Mouse (Mus musculus) G1E-ER4 (cell line): Measurements from ENCODE around the gene Hmgcs1. TPM values are rescaled to one million over a fixed set of nuclear protein-coding genes. Genes with fewer than 3 reads are reported as not detected.

ENCODE experiments used
- GATA1 ChIP-seq: IDR thresholded peaks from one replicate; pipeline ENCODE4 v1.8.0; 2012; ENCODE audit warnings: low read length, inconsistent platforms
- polyA plus RNA-seq: library from polyadenylated mRNA; stranded (reverse); fragments of >175 nt; gene quantifications from 2 replicates; pipeline ENCODE4 v1.2.3, GENCODE M21; 2012

Gene Hmgcs1
- polyA plus RNA-seq, 1 experiment = 21.6 TPM

GRCm38 (mm10) chr13:119690876-119691620 is 869 bp downstream of the Hmgcs1 start:
- TF ChIP-seq GATA1 = no peak

- TF ChIP-seq GATA1 = no peak
Observed at GRCm38 (mm10) chr13:119695676-119696075, 5.5 kb downstream of the Hmgcs1 start.

- TF ChIP-seq GATA1 = no peak
Observed at GRCm38 (mm10) chr13:119696496-119696895, 6.3 kb downstream of the Hmgcs1 start.

GRCm38 (mm10) chr13:119698436-119698835 is 8.3 kb downstream of the Hmgcs1 start:
- TF ChIP-seq GATA1 = no peak

- TF ChIP-seq GATA1 = no peak
Observed at GRCm38 (mm10) chr13:119704280-119704679, 14.1 kb downstream of the Hmgcs1 start.

- TF ChIP-seq GATA1 = no peak
Observed at GRCm38 (mm10) chr13:119706953-119707352, 16.8 kb downstream of the Hmgcs1 start.

- TF ChIP-seq GATA1 = no peak
Observed at GRCm38 (mm10) chr13:119707906-119708305, 17.7 kb downstream of the Hmgcs1 start.

- TF ChIP-seq GATA1 = peak; percentile 80
Observed at GRCm38 (mm10) chr13:119708941-119709340, 18.8 kb downstream of the Hmgcs1 start.

- no peak for TF ChIP-seq GATA1
Observed at GRCm38 (mm10) chr13:119709388-119710267, 19.4 kb downstream of the Hmgcs1 start.

- no peak for TF ChIP-seq GATA1
Observed at GRCm38 (mm10) chr13:119710268-119710610, 20.1 kb downstream of the Hmgcs1 start.

GRCm38 (mm10) chr13:119712463-119712862 is 22.3 kb downstream of the Hmgcs1 start:
- no peak for TF ChIP-seq GATA1

- TF ChIP-seq GATA1 = no peak
Observed at GRCm38 (mm10) chr13:119713107-119713787, 23.1 kb downstream of the Hmgcs1 start.

GRCm38 (mm10) chr13:119713821-119714220 is 23.6 kb downstream of the Hmgcs1 start:
- TF ChIP-seq GATA1 = no peak

- no peak for TF ChIP-seq GATA1
Observed at GRCm38 (mm10) chr13:119716105-119716504, 25.9 kb downstream of the Hmgcs1 start.

- TF ChIP-seq GATA1 = no peak
Observed at GRCm38 (mm10) chr13:119722447-119722846, 32.3 kb downstream of the Hmgcs1 start.

- no peak for TF ChIP-seq GATA1
Observed at GRCm38 (mm10) chr13:119723368-119723767, 33.2 kb downstream of the Hmgcs1 start.

GRCm38 (mm10) chr13:119724541-119724940 is 34.4 kb downstream of the Hmgcs1 start:
- no peak for TF ChIP-seq GATA1
